Mouse (Mus musculus) neural tube, embryonic 11.5 days (tissue): ENCODE measurements around the gene Trim43a. TPM values are rescaled to one million over a fixed set of nuclear protein-coding genes. Genes with fewer than 3 reads are reported as not detected.
"Not testable (repeated sequence)": the region's sequence is repeated elsewhere in the genome, so short reads cannot be mapped to it uniquely, and the experiment has no call there.

ENCODE experiments used
- ATAC-seq: fragments of 200-750 bp; cut with Nextera tagmentation; 2 replicates; pipeline ENCODE4 v1.8.0; 2017; ENCODE audit warnings: moderate number of reproducible peaks, mild to moderate bottlenecking, moderate TSS enrichment, moderate library complexity; ENCODE audit not compliant: insufficient read depth, low FRiP score, low TSS enrichment
- DNase-seq: peaks from one replicate; pipeline ENCODE4 v3.0.0-alpha.2; 2015; ENCODE audit warnings: low spot score
- H3K27ac ChIP-seq: fragments of 300-500 bp; sonication (generic); 2 replicates; pipeline ENCODE4 v1.5.1; 2014; ENCODE audit warnings: low read depth, mild to moderate bottlenecking, low read length
- H3K27me3 ChIP-seq: fragments of 300-500 bp; sonication (generic); 2 replicates; pipeline ENCODE4 v1.6.1; 2014; ENCODE audit warnings: mild to moderate bottlenecking, low read length, mixed read lengths; ENCODE audit not compliant: control insufficient read depth, insufficient read depth
- H3K36me3 ChIP-seq: fragments of 300-500 bp; sonication (generic); 2 replicates; pipeline ENCODE4 v1.6.1; 2014; ENCODE audit warnings: mild to moderate bottlenecking, low read length, moderate library complexity, mixed read lengths; ENCODE audit not compliant: control insufficient read depth, insufficient read depth
- H3K4me1 ChIP-seq: fragments of 300-500 bp; sonication (generic); 2 replicates; pipeline ENCODE4 v1.6.1; 2014; ENCODE audit warnings: low read length, mixed read lengths; ENCODE audit not compliant: control insufficient read depth, insufficient read depth
- H3K4me2 ChIP-seq: fragments of 300-500 bp; sonication (generic); 2 replicates; pipeline ENCODE4 v1.6.1; 2014; ENCODE audit warnings: low read depth, mild to moderate bottlenecking, moderate library complexity
- H3K4me3 ChIP-seq: fragments of 300-500 bp; sonication (generic); 2 replicates; pipeline ENCODE4 v1.5.1; 2014; ENCODE audit warnings: low read depth, low read length
- H3K9ac ChIP-seq: fragments of 300-500 bp; sonication (generic); 2 replicates; pipeline ENCODE4 v1.6.1; 2014; ENCODE audit warnings: mild to moderate bottlenecking, low read length
- H3K9me3 ChIP-seq: fragments of 300-500 bp; sonication (generic); 2 replicates; pipeline ENCODE4 v1.6.1; 2016; ENCODE audit warnings: low read length; ENCODE audit not compliant: control insufficient read depth
- WGBS: fragments of 180-500 bp; shearing (Covaris S2); extraction: QIAGEN DNeasy Blood & Tissue Kit; methylation state at CpG from one replicate; pipeline ENCODE4 v1.1.7; 2014; 5-methylcytosine and 5-hydroxymethylcytosine counted together
- polyA plus RNA-seq: library from polyadenylated mRNA; unstranded; fragments of >200 nt; fragmentation: Nextera tagmentation; extraction: Ambion mirVana; gene quantifications from 2 replicates; pipeline ENCODE4 v1.2.1, GENCODE M21; 2014

The Trim43a gene
- polyA plus RNA-seq, 1 experiment from 2014 or later: not detected

DNA sequence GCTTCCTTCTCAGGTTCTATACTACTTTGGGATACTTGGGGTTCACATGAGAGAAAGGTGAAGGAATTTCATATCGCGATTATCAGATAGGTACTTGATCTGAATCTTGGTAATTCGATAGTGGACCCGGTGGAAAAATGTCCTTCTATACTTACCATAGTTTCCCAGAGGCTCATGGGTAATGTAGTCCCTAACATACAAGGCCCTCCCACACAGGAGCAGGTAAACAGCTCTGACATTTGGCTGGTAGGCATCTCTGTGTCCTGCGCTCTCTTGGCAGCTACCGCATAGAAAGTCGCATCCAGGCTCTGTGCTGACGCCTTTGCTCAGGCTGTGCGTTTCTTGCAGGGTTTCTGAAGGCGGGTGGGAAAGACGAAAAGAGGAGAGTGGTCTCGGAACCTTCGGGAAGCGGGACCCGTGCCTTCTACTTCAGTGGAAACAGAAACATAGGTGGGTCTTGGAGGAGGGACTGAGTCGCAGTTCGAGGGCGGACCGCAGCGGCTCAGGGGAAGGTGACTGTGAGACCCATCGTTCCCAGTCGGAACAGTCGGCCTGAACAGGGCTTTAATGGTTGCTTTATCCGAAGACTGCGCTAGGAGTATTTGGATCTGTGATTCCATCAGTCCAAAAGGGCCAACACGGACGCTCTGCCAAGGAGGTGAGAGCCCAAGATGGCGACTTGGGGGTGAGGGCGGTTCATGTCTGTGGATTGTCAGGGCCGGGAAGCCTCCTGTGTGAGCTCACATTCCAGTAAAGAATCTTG is 32.7 kb upstream of the Trim43a start, which contains the start of gene Zfp949:
Zfp949 (plus strand) TSS at position 170 of the 763 bp plus-strand sequence.
- no peaks in the 10 kb centered on the region for H3K27me3 ChIP-seq
- H3K36me3 ChIP-seq: no peaks in the 10 kb centered on the region
- no peaks in the 10 kb centered on the region for H3K9me3 ChIP-seq
- H3K4me2 ChIP-seq: peak within 1 kb of the TSS; percentile 56
- H3K27ac ChIP-seq: peak within 1 kb of the TSS; percentile 54; the same call in 1 of the 2 replicates
- peak; percentile 76 for DNase-seq
- H3K4me3 ChIP-seq: peak within 1 kb of the TSS; percentile 75
- 0 out of 2 replicates have a peak, but pooled peaks cover 4% of the 10 kb centered on the region for H3K4me1 ChIP-seq
- under 1% methylated on average over 30 of the region's 30 CpGs for WGBS
- peak; percentile 91 for ATAC-seq
- H3K9ac ChIP-seq: peak within 1 kb of the TSS; percentile 58

DNA sequence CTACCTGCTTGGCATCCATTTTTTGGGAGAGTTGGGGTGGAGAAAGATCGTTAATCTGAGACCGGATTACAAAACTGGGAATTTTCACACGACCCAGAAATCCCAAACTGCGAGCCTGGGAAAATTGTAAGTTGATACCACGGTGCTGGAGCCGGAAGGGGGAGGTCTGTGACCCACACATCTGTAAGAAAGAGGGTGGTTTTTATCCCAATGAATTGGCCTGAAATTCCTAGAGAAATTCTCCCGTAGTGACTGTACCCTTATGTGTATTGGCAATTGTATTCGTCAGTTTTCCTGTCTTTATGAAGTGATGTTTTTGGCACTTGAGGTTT is 32.1 kb upstream of the Trim43a start:
- no peaks in the 10 kb centered on the region for H3K27me3 ChIP-seq
- H3K36me3 ChIP-seq: no peaks in the 10 kb centered on the region
- H3K4me3 ChIP-seq: peak overlapping the region; percentile 75
- no peak overlapping the region for H3K27ac ChIP-seq
- ATAC-seq (peak; percentile 3; the same call in 1 of the 2 replicates), DNase-seq (no peak)
- H3K4me2 ChIP-seq: peak overlapping the region; percentile 56
- no peaks in the 10 kb centered on the region for H3K9me3 ChIP-seq
- H3K9ac ChIP-seq: peak overlapping the region; percentile 58
- WGBS: 7% methylated on average over 8 of the region's 8 CpGs
- 0 out of 2 replicates have a peak, but pooled peaks cover 4% of the 10 kb centered on the region for H3K4me1 ChIP-seq

DNA sequence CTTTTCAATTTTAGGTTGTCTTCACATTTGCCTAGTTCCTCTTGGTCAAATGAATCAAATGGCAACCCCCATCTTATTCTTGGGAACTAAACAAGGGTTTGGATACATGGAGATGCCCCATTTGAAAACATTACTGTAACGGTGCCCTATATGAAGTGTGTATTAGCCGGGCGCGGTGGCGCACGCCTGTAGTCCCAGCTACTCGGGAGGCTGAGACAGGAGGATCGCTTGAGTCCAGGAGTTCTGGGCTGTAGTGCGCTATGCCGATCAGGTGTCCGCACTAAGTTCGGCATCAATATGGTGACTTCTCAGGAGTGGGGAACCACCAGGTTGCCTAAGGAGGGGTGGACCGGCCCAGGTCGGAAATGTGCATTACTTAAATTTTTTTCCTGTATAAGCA is 27.6 kb upstream of the Trim43a start:
- no peak overlapping the region for H3K4me3 ChIP-seq
- no peak overlapping the region for H3K9ac ChIP-seq
- no peaks in the 10 kb centered on the region for H3K9me3 ChIP-seq
- no peak for DNase-seq
- H3K4me1 ChIP-seq: 0 out of 2 replicates have a peak, but pooled peaks cover 4% of the 10 kb centered on the region
- WGBS: 96% methylated on average over 14 of the region's 14 CpGs
- H3K4me2 ChIP-seq: no peak overlapping the region
- H3K27me3 ChIP-seq: no peaks in the 10 kb centered on the region
- no peak overlapping the region for H3K27ac ChIP-seq
- H3K36me3 ChIP-seq: no peaks in the 10 kb centered on the region
- ATAC-seq: no peak

DNA sequence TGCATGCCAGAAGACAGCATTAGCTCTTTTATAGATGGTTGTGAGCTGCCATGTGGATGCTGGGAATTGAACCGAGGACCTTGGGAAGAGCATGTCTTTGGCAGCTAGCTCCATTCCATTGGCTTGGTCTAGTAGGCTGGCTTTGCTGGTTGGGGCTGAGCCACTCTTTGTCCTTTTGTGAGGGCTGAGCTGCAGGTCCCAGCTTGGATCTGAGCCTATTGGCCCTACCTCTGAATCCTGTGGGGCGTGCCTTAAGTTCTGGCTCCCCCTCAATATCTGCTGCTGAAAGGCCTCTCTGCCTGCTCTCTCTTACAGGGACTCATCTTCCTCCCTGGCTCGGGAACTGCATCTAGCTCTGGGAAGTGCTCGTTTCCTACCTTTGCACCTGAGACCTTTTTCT is 22.5 kb upstream of the Trim43a start:
- no peaks in the 10 kb centered on the region for H3K9me3 ChIP-seq
- H3K27ac ChIP-seq: no peak overlapping the region
- 85% methylated on average over 4 of the region's 4 CpGs for WGBS
- H3K36me3 ChIP-seq: no peaks in the 10 kb centered on the region
- H3K9ac ChIP-seq: no peak overlapping the region
- H3K27me3 ChIP-seq: no peaks in the 10 kb centered on the region
- H3K4me1 ChIP-seq: no peaks in the 10 kb centered on the region
- DNase-seq (no peak), ATAC-seq (no peak)
- H3K4me3 ChIP-seq: no peak overlapping the region
- H3K4me2 ChIP-seq: no peak overlapping the region

DNA sequence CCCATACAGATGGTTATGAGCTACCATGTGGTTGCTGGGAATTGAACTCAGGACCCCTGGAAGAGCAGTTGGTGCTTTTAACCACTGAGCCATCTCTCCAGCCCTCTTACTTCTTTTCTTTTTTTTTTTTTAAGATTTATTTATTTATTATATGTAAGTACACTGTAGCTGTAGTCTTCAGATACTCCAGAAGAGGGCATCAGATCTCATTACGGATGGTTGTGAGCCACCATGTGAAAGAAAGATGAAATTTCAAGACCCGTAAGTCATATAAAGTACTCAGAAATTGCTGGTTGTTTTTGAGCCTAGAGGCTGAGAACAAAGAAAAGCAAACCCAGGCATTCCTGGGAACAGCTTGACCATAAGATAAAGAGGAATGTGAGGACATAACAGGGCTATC is 19.2 kb upstream of the Trim43a start:
- H3K9me3 ChIP-seq, H3K9ac ChIP-seq, H3K27me3 ChIP-seq, H3K4me1 ChIP-seq, DNase-seq, H3K4me3 ChIP-seq, ATAC-seq, H3K4me2 ChIP-seq, H3K36me3 ChIP-seq, H3K27ac ChIP-seq: not testable (repeated sequence)
- 96% methylated on average over 2 of the region's 2 CpGs for WGBS

DNA sequence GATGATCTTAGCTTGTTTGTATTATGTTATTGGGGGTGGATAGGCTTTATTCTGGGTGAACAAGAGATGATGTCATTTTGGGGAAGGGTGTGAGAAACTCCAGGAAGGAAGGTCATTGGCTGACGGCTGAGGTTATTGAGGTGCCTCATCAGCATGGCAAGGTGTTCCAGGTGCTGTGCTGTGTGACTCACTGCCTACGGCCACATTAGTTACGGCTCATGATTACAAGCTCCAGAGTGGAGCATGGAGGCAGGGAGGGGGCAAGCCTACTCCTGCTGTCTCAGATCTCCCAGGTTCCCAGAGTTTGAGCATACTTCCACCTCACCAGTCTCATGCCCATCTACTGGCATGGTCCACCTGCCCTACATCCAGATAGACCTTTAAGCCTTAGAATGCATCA is 10.2 kb upstream of the Trim43a start:
- not testable (repeated sequence) for H3K27ac ChIP-seq, H3K4me1 ChIP-seq, H3K4me2 ChIP-seq, H3K9ac ChIP-seq, H3K9me3 ChIP-seq, H3K4me3 ChIP-seq, H3K27me3 ChIP-seq, DNase-seq, ATAC-seq
- 91% methylated on average over 3 of the region's 3 CpGs for WGBS
- peaks cover 13% of the 10 kb centered on the region for H3K36me3 ChIP-seq

DNA sequence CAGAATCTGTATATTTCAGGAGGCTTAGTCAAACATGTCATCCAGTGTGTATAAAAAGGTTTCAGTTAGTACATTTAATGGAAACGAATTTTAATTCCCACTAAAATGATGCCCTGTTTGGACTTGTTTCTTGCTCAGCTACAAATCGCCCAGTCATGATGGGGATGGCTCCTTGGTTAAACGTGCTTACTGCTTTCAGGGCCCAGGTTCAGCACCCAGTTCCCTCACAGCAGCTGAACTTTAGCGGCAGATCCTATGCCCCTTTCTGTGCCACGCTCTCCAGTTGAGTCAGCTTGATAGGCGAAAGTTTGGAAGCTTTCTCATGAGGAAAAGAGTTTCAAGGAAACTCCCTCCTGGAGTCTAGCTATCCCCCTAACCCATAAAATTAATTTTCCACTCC is 13.0 kb downstream of the Trim43a start:
- not testable (repeated sequence) for DNase-seq, H3K9me3 ChIP-seq, H3K27me3 ChIP-seq, H3K4me2 ChIP-seq, H3K36me3 ChIP-seq, H3K4me1 ChIP-seq, H3K9ac ChIP-seq, H3K4me3 ChIP-seq, H3K27ac ChIP-seq, ATAC-seq
- 81% methylated on average over 6 of the region's 6 CpGs for WGBS

DNA sequence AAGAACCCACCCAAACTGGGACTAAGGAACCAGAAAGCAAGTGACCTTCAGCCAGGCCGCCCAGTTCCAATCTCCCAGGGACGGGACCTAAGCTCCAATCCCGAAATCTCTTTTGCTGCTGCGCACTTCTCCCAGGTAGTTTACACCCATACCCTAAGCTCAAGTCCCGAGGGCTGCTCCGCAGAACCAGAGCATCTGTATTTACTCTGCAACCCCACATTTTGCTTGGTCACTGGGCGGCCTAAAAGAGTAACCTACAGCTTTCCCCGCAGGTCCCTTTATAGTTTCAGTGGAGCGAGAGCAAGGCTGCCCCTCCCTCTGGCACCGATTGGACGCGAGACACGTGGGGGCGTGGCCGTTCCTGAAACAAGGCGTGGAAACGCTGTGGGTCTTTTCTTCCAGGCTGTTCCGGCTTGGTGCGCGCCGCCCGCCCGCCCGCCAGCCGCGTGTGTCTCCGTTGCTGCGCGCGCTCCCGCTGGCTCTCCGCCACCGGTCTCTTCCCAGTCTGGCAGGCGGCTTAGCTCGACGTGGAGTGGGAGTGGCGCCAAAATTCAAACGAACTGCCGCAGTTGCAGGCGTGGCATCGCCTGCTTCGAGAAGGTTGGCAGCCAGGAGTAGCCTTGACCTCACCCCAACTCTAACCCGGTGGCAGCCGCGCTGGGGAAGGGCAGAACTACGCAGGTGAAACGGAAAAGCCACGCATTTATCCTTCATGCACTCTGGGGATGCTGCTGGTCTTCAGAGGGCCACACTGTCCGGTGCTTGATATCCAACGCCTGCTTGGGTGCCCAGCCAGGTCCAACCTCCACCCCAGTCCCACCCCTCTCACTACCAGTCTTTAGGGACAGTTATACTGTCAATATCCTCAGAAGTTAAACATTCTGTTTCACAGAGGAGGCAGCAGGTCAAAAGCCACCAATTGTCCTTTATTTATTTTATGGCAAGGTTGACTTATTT is 18.8 kb downstream of the Trim43a start:
- not testable (repeated sequence) for H3K27ac ChIP-seq, H3K27me3 ChIP-seq
- under 1% methylated on average over 43 of the region's 50 CpGs for WGBS

More for the DNA sequence above, 18.8 kb downstream of the Trim43a start:
- not testable (repeated sequence) for H3K36me3 ChIP-seq, H3K9ac ChIP-seq, H3K9me3 ChIP-seq, H3K4me1 ChIP-seq
- peak overlapping the region; percentile 40 for H3K4me2 ChIP-seq
- DNase-seq (peak; percentile 94), ATAC-seq (peak; percentile 98)
- H3K4me3 ChIP-seq: peak overlapping the region; percentile 22; the same call in 1 of the 2 replicates
